Mouse (Mus musculus) stomach, embryonic 15.5 days (tissue): ENCODE measurements at regions not wholly inside any gene's neighbourhood (a gene's known extent, or its start where the extent isn't known, plus 50 kb on each side); places are given as distances from the start of the nearest gene placed in this dataset.
A peak's percentile ranks its signal among the peaks of the same experiment; 100 is the strongest.

Source experiments
- ATAC-seq: fragments of 200-750 bp; cut with Nextera tagmentation; 2 replicates; pipeline ENCODE4 v1.8.0; 2017; ENCODE audit warnings: low read depth, moderate number of reproducible peaks, moderate TSS enrichment; ENCODE audit not compliant: insufficient read depth, low FRiP score
- H3K27ac ChIP-seq: fragments of 300-500 bp; sonication (generic); 2 replicates; pipeline ENCODE4 v1.5.1; 2015; ENCODE audit warnings: mild to moderate bottlenecking, inconsistent platforms
- H3K27me3 ChIP-seq: fragments of 300-500 bp; sonication (generic); replicated peaks from 2 replicates; pipeline ENCODE4 v1.6.1; 2015; ENCODE audit warnings: inconsistent platforms
- H3K36me3 ChIP-seq: fragments of 300-500 bp; sonication (generic); 2 replicates; pipeline ENCODE4 v1.6.1; 2015; ENCODE audit warnings: inconsistent platforms
- H3K4me1 ChIP-seq: fragments of 300-500 bp; sonication (generic); 2 replicates; pipeline ENCODE4 v1.6.1; 2015; ENCODE audit warnings: inconsistent platforms
- H3K4me2 ChIP-seq: fragments of 300-500 bp; sonication (generic); 2 replicates; pipeline ENCODE4 v1.6.1; 2015; ENCODE audit warnings: mild to moderate bottlenecking, inconsistent platforms
- H3K4me3 ChIP-seq: fragments of 300-500 bp; sonication (generic); replicated peaks from 2 replicates; pipeline ENCODE4 v1.5.1; 2015; ENCODE audit warnings: inconsistent platforms
- H3K9ac ChIP-seq: fragments of 300-500 bp; sonication (generic); 2 replicates; pipeline ENCODE4 v1.6.1; 2015; ENCODE audit warnings: inconsistent platforms
- H3K9me3 ChIP-seq: fragments of 300-500 bp; sonication (generic); 2 replicates; pipeline ENCODE4 v1.6.1; 2016; ENCODE audit warnings: inconsistent platforms
- WGBS: fragments of 180-500 bp; shearing (Covaris S2); methylation state at CpG from one replicate; pipeline ENCODE4 v1.1.7; 2015; 5-methylcytosine and 5-hydroxymethylcytosine counted together

GRCm38 (mm10) chr6:89042478-89043239 lies 140.6 kb downstream of the Tpra1 start:
- Histone ChIP-seq H3K27ac (no peak overlapping the region), H3K27me3 (no peaks in the 10 kb centered on the region), H3K4me3 (no peak overlapping the region), H3K9ac (no peak overlapping the region), H3K9me3 (no peaks in the 10 kb centered on the region), H3K4me1 (peaks cover 4% of the 10 kb centered on the region; the same call in 1 of the 2 replicates), H3K4me2 (no peak overlapping the region), H3K36me3 (no peaks in the 10 kb centered on the region)
- WGBS, result 28% methylated on average over 24 of the region's 24 CpGs
- 0 out of 2 replicates have a peak, but pooled peaks have one; percentile 39 for ATAC-seq

- Histone ChIP-seq H3K4me2 (no peak overlapping the region), H3K27ac (no peak overlapping the region), H3K27me3 (no peaks in the 10 kb centered on the region), H3K4me3 (no peak overlapping the region), H3K4me1 (peaks cover 3% of the 10 kb centered on the region; the same call in 1 of the 2 replicates), H3K36me3 (no peaks in the 10 kb centered on the region), H3K9me3 (no peaks in the 10 kb centered on the region), H3K9ac (no peak overlapping the region)
- ATAC-seq, result no peak
- WGBS, result 75% methylated on average over 4 of the region's 4 CpGs
Measured at GRCm38 (mm10) chr6:89045436-89045966, 143.4 kb downstream of the Tpra1 start.

GRCm38 (mm10) chr6:89046476-89046875 lies 144.4 kb downstream of the Tpra1 start:
- H3K36me3 ChIP-seq, result no peaks in the 10 kb centered on the region
- 74% methylated on average over 2 of the region's 2 CpGs for WGBS
- H3K4me1 ChIP-seq, result peaks cover 3% of the 10 kb centered on the region; the same call in 1 of the 2 replicates
- no peaks in the 10 kb centered on the region for H3K27me3 ChIP-seq
- no peaks in the 10 kb centered on the region for H3K9me3 ChIP-seq
- H3K27ac ChIP-seq, result no peak overlapping the region
- no peak overlapping the region for H3K4me3 ChIP-seq
- ATAC-seq, result no peak
- no peak overlapping the region for H3K4me2 ChIP-seq
- H3K9ac ChIP-seq, result no peak overlapping the region

GRCm38 (mm10) chr6:89047629-89048332 lies 145.7 kb downstream of the Tpra1 start:
- peaks cover 3% of the 10 kb centered on the region; the same call in 1 of the 2 replicates for H3K4me1 ChIP-seq
- H3K9ac ChIP-seq, result no peak overlapping the region
- no peak overlapping the region for H3K27ac ChIP-seq
- H3K36me3 ChIP-seq, result no peaks in the 10 kb centered on the region
- no peaks in the 10 kb centered on the region for H3K27me3 ChIP-seq
- no peak for ATAC-seq
- WGBS, result 59% methylated on average over 6 of the region's 6 CpGs
- no peaks in the 10 kb centered on the region for H3K9me3 ChIP-seq
- no peak overlapping the region for H3K4me3 ChIP-seq
- no peak overlapping the region for H3K4me2 ChIP-seq

GRCm38 (mm10) chr6:89049290-89049689 lies 147.2 kb downstream of the Tpra1 start:
- 52% methylated on average over 1 of the region's 1 CpGs for WGBS
- no peak for ATAC-seq

GRCm38 (mm10) chr6:89050575-89051270 lies 148.7 kb downstream of the Tpra1 start:
- no peaks in the 10 kb centered on the region for H3K4me1 ChIP-seq
- H3K4me3 ChIP-seq, result no peak overlapping the region
- H3K27me3 ChIP-seq, result no peaks in the 10 kb centered on the region
- H3K36me3 ChIP-seq, result no peaks in the 10 kb centered on the region
- ATAC-seq, result no peak
- H3K9ac ChIP-seq, result no peak overlapping the region
- no peak overlapping the region for H3K4me2 ChIP-seq
- WGBS, result 73% methylated on average over 13 of the region's 13 CpGs
- H3K9me3 ChIP-seq, result no peaks in the 10 kb centered on the region
- H3K27ac ChIP-seq, result no peak overlapping the region

More at GRCm38 (mm10) chr6:89049290-89049689, 147.2 kb downstream of the Tpra1 start:
- no peak overlapping the region for H3K9ac ChIP-seq
- H3K27ac ChIP-seq, result no peak overlapping the region
- H3K4me1 ChIP-seq, result no peaks in the 10 kb centered on the region
- H3K4me2 ChIP-seq, result no peak overlapping the region
- H3K27me3 ChIP-seq, result no peaks in the 10 kb centered on the region
- no peaks in the 10 kb centered on the region for H3K9me3 ChIP-seq
- no peaks in the 10 kb centered on the region for H3K36me3 ChIP-seq
- no peak overlapping the region for H3K4me3 ChIP-seq

GRCm38 (mm10) chr6:89052758-89053460 lies 150.9 kb downstream of the Tpra1 start:
- WGBS, result 78% methylated on average over 9 of the region's 9 CpGs
- H3K4me1 ChIP-seq, result no peaks in the 10 kb centered on the region
- no peak overlapping the region for H3K9ac ChIP-seq
- no peak overlapping the region for H3K4me3 ChIP-seq
- no peak for ATAC-seq
- no peaks in the 10 kb centered on the region for H3K9me3 ChIP-seq
- no peak overlapping the region for H3K27ac ChIP-seq
- H3K36me3 ChIP-seq, result no peaks in the 10 kb centered on the region
- H3K4me2 ChIP-seq, result no peak overlapping the region
- no peaks in the 10 kb centered on the region for H3K27me3 ChIP-seq

- Histone ChIP-seq H3K4me2 (no peak overlapping the region), H3K9ac (no peak overlapping the region), H3K36me3 (no peaks in the 10 kb centered on the region), H3K27me3 (no peaks in the 10 kb centered on the region), H3K27ac (no peak overlapping the region), H3K9me3 (no peaks in the 10 kb centered on the region), H3K4me1 (no peaks in the 10 kb centered on the region), H3K4me3 (no peak overlapping the region)
- ATAC-seq, result no peak
- WGBS, result 83% methylated on average over 13 of the region's 13 CpGs
Measured at GRCm38 (mm10) chr6:89054060-89054459, 152.0 kb downstream of the Tpra1 start.

- Histone ChIP-seq H3K36me3 (no peaks in the 10 kb centered on the region), H3K27me3 (no peaks in the 10 kb centered on the region), H3K4me2 (no peak overlapping the region), H3K9me3 (no peaks in the 10 kb centered on the region), H3K9ac (no peak overlapping the region), H3K4me1 (no peaks in the 10 kb centered on the region), H3K4me3 (no peak overlapping the region), H3K27ac (no peak overlapping the region)
- ATAC-seq, result no peak
- WGBS, result 83% methylated on average over 4 of the region's 4 CpGs
Measured at GRCm38 (mm10) chr6:89059431-89059975, 157.5 kb downstream of the Tpra1 start.

GRCm38 (mm10) chr6:89064977-89065580 lies 163.0 kb downstream of the Tpra1 start:
- no peak overlapping the region for H3K4me2 ChIP-seq
- H3K4me3 ChIP-seq, result no peak overlapping the region
- H3K27ac ChIP-seq, result no peak overlapping the region
- no peaks in the 10 kb centered on the region for H3K4me1 ChIP-seq
- H3K36me3 ChIP-seq, result no peaks in the 10 kb centered on the region
- H3K9ac ChIP-seq, result no peak overlapping the region
- H3K9me3 ChIP-seq, result no peaks in the 10 kb centered on the region
- no peaks in the 10 kb centered on the region for H3K27me3 ChIP-seq
- ATAC-seq, result no peak
- WGBS, result 84% methylated on average over 7 of the region's 7 CpGs

- Histone ChIP-seq H3K4me1 (no peaks in the 10 kb centered on the region), H3K9me3 (no peaks in the 10 kb centered on the region), H3K36me3 (no peaks in the 10 kb centered on the region), H3K4me3 (no peak overlapping the region), H3K27ac (no peak overlapping the region), H3K9ac (no peak overlapping the region), H3K27me3 (no peaks in the 10 kb centered on the region), H3K4me2 (no peak overlapping the region)
- ATAC-seq, result no peak
- WGBS, result 76% methylated on average over 5 of the region's 5 CpGs
Measured at GRCm38 (mm10) chr6:89066588-89066987, 164.5 kb downstream of the Tpra1 start.
